Mouse (Mus musculus): ENCODE measurements around the gene Rgs8.

Gene Rgs8

GRCm38 (mm10) chr1:153708626-153709025 is 55.8 kb downstream of the Rgs8 start:
- no peak for DNase-seq

GRCm38 (mm10) chr1:153709451-153709850 is 56.6 kb downstream of the Rgs8 start:
- DNase-seq: no peak

DNA sequence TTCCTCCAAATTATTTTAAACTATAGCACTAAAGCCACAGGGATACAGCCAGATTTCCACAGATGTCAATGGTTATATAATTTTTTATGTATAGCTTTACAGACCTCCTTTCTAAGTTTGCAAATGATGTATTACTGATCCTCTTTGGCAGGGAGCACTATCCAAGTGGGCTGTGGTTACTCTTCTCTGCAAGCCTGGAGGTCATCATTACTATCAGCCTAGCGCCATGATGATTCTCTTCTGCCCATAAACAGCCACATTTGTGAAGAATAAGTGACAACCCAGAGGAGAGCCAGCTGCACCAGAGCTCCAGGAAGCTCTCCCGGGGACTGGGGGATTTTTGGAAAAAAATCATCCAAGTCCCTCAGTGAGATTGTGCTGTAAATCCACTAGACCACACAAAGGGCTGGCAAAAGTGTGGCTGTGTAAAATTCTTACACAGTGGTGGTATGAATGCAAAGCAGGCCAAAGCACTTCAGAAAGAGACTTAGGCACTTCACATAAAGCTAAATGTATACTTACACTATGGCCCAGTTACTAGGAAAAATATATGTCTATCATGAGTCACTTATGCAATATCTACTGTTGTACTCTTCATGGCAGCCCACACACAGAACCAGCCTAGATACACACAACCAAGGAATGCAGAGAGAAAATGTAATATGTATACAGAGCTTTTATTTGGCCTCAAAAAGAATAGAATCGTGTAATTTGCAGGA is 58.9 kb downstream of the Rgs8 start:
- no peak for DNase-seq

DNA sequence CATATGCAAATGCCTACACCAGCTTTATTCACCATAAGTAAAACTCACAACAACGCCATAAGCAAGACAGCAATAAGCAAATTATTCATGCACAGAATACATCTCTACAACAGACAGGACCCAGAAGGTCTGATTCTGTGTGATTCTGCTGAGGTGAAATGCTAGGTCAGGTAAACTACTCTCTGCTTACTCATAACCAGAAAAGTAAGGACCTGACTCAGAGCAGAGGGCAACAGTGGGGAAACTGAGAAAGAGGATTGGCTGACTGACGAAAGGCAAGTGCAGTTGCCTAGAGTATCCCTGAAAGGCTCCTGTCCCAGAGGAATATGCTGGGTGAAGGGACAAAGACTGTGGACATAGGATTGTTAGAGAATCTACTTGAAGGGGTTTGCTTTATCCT is 59.8 kb downstream of the Rgs8 start:
- DNase-seq: no peak

- no peak for DNase-seq
Observed at GRCm38 (mm10) chr1:153717990-153718389, 65.2 kb downstream of the Rgs8 start.

GRCm38 (mm10) chr1:153720935-153721334 is 68.1 kb downstream of the Rgs8 start:
- DNase-seq: peak; percentile 50 to 56

- DNase-seq: no peak
Observed at GRCm38 (mm10) chr1:153721565-153722310, 68.9 kb downstream of the Rgs8 start.

- DNase-seq: no peak
Observed at GRCm38 (mm10) chr1:153723426-153723825, 70.6 kb downstream of the Rgs8 start.

DNA sequence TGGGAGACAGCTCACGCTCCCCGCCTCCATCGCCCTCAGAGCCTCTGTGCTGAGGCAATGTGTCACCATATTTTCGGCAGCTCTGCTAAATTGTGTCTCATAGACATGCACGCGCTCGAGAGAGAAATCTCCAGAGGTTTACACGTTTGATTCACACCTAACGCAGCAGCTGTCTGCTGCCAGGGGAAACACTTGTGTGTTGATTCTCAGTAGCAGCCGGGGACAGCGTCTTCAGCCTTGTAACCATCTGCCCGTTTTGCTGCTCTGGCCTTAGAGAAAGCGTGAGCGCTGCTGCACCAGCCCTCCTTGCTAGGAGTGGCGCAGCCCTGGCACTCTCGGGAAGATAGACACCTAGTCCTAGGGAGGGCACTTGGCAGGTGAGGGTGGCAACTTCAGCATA is 73.8 kb downstream of the Rgs8 start:
- no peak for DNase-seq

DNA sequence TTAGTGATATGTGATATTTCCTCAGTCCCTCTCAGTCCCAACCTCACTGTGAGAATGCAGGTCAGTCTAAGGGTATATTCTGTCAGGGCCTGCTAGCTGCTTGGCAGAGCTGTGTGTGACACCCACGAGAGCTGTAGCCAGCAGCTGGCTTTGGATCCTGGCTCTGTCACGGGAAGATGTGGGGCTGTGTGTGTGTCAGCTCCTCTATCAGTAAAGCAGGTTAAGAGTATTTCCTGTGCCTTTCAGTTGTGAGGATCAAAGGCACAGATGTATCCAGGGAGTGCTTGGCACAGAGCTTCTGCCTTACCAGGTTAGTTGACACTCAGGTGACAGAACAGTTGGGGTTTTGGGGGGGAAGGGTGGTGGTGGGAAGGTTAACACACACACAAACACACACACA is 77.0 kb downstream of the Rgs8 start:
- DNase-seq: no peak

DNA sequence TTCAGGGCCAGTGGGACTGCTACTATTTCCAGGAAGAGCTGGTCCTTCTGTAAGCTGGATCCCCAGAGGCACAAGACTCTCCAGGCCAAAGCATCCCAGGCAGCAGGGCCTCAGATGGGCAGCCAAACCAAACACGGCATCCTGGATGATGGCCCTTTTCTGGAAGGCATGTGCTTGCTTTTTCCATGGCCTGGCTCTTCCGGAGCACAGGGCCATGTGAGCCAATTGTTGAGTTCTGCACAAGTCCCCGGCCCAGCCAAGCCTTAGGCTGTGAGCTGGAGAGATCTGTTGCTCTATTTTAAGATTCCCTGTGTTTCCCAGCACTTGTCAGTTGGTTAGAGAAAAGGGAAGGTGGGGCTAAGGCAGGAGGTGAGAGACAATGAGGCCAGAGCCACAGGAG is 77.8 kb downstream of the Rgs8 start:
- DNase-seq: peak in 1 of 2 experiments; percentile 39

DNA sequence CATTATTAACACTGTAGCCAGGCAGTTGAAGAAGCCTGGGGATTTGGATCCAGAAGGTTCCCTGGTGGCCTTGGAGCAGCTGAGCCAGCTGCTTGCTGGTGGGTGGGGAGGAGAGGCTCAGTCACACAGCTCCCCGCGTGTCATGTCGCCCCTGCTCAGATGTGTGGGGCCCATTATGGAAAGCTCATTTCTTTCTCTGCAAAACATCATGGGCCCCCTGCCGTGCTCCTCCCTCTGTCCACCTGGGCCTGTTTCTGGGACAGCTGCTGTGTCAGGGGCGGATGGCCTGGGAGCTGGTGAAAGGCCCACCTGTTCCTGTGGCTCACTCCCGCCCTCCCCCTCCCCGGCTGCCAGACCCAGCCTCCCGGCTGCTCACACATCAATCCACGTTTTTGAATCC is 80.4 kb downstream of the Rgs8 start:
- peak; percentile 65 to 68 for DNase-seq

DNA sequence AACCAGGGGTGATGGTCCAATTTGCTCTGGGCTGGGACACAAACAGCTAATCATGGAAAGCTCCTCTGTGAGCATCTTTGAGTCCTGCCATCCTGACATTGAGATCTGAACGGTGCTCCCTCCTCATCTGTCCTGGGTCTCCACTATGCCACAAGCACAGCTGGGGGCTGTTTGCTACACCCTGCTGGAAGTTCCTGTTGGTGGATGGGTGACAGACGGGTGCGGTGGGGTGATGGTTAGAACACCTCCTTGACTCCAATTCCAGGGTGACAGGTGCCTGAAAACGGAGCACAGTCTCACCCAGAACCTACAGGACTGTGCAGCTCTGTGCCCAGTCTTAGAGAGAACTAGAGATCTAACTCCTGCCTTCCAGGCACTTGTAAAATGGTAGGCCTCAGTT is 82.0 kb downstream of the Rgs8 start:
- no peak for DNase-seq

DNA sequence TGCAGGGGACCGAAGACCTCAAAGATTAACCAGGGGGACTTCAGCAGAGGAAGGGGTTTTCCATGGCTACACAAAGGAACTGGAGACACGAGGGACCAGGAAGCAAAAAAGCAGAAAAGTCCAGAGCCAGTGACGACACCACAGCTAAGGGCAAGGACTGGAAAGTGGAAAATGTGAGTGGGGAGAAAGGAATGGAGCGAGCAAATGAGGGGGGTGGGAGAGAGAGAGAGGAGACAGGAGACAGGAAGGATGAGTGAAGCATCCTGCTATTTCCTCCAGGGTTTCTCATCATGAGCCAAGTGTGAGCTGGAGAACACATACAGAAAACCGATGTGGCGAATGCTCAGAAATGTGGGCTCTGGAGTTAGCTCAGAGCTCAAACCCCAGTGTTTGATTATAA is 83.3 kb downstream of the Rgs8 start:
- DNase-seq: no peak

- no peak for DNase-seq
Observed at GRCm38 (mm10) chr1:153737101-153738085, 84.6 kb downstream of the Rgs8 start.

GRCm38 (mm10) chr1:153739437-153740015 is 86.7 kb downstream of the Rgs8 start:
- DNase-seq: no peak

DNA sequence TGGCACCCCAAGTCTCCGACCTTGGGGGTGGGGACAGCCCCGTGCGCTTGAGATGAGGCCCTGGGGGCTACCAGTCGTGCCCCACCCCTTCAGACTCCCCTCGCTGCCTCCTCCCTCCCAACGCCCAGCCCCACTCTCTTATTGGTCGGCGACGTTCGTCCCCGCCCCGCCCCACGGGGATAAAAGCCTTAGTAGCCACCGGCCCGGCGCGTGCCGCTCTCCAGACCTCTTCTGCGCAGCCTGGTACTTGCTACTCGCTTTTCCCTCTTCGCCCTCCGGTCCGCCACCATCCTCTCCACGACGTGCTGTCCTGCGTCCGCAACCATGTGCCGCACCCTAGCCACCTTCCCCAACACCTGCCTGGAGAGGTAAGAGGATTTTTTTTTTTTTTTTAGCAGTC is 87.3 kb downstream of the Rgs8 start, which contains the start of gene Rgs16:
Gene Rgs16 (plus strand): TSS at position 205 of the 400 bp plus-strand sequence.
- peak; percentile 86 to 89 for DNase-seq

GRCm38 (mm10) chr1:153740775-153741400 is 88.1 kb downstream of the Rgs8 start:
- no peak for DNase-seq

DNA sequence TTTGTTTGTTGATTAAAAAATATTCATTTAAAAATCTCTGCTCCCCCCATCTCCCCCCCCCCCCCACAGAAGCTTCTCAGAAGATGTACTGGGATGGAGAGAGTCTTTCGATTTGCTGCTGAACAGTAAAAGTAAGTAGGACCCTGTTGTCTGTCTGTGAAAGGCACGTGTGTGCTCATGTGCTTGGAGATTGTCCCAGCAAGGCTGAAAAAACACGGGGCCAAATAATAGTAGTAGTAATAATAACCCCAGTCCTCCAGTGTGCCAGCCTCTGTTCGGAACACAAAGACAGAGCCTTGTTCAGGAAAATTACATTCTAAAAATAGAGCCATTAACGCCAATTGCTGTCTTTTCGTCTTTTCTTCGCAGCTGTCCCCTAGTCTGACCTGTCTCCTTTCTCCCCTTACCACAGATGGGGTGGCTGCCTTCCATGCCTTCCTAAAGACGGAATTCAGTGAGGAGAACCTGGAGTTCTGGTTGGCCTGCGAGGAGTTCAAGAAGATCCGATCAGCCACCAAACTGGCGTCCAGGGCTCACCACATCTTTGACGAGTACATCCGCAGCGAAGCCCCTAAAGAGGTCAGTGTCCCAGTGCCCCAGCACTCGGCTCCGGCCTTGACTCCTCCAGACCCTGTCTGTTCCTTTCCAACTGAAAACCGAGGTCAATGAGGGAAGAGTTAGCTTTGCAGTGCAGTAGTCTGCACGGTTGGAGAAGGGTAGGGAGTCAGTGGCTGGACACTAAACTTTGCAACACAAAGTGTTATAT is 88.9 kb downstream of the Rgs8 start:
- no peak for DNase-seq

DNA sequence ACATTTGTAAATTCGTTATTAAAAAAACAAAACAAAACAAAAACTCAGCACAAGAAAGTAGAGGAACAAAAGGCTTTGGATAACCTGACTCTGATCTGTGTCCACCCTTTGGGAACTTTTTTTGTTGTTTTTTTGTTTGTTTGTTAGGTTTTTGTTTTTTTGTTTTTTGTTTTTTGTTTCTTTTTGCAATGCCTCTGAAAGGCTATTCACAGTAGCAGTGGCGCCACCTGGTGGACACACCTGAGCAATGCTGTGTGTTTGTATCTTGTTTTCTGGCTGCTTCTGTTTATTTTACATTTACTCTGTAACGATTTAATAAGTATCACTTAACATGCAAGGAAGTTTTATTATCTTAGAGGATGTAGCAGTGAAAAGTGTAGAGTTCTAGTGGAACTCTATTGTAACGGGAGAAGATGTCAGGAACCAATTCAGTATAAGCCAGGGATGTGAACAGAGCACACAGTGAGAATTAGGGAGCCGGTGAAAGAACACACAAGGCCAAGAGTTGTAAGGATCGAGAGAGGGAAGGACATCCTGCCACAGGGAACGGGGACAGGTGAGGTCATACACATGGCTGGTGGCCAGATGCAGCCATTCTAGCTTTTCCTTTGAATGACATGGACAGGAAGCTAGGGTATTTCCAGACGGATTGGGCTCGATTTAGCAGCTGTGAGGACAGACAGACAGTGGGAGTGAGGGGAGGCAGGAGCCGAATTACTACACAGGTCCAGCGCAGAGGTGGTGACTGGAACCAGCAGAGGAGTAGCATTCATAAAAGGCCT is 89.7 kb downstream of the Rgs8 start:
- DNase-seq: peak; percentile 90 to 95
